Mouse (Mus musculus) intestine, postnatal 0 days (tissue): ENCODE measurements around the gene Mdm2. TPM values are rescaled to one million over a fixed set of nuclear protein-coding genes. Genes with fewer than 3 reads are reported as not detected.

Experiments used
- ATAC-seq: fragments of 200-750 bp; cut with Nextera tagmentation; 2 replicates; pipeline ENCODE4 v1.8.0; 2017; ENCODE audit warnings: mild to moderate bottlenecking, moderate TSS enrichment, moderate library complexity
- H3K27ac ChIP-seq: fragments of 300-500 bp; sonication (generic); 2 replicates; pipeline ENCODE4 v1.5.1; 2014; ENCODE audit warnings: mild to moderate bottlenecking, low read depth, low read length, moderate library complexity
- H3K27me3 ChIP-seq: fragments of 300-500 bp; sonication (generic); replicated peaks from 2 replicates; pipeline ENCODE4 v1.6.1; 2014; ENCODE audit warnings: low read length, mixed read lengths; ENCODE audit not compliant: control insufficient read depth, insufficient read depth
- H3K36me3 ChIP-seq: fragments of 300-500 bp; sonication (generic); 2 replicates; pipeline ENCODE4 v1.6.1; 2014; ENCODE audit warnings: mild to moderate bottlenecking, moderate library complexity; ENCODE audit not compliant: control insufficient read depth, insufficient read depth
- H3K4me1 ChIP-seq: fragments of 300-500 bp; sonication (generic); replicated peaks from 2 replicates; pipeline ENCODE4 v1.6.1; 2014; ENCODE audit warnings: antibody characterized with exemption, low read length, mixed read lengths; ENCODE audit not compliant: control insufficient read depth, insufficient read depth
- H3K4me2 ChIP-seq: fragments of 300-500 bp; sonication (generic); replicated peaks from 2 replicates; pipeline ENCODE4 v1.6.1; 2014; ENCODE audit warnings: low read depth, mild to moderate bottlenecking, moderate library complexity
- H3K4me3 ChIP-seq: fragments of 300-500 bp; sonication (generic); 2 replicates; pipeline ENCODE4 v1.5.1; 2014; ENCODE audit warnings: low read depth, low read length
- H3K9ac ChIP-seq: fragments of 300-500 bp; sonication (generic); 2 replicates; pipeline ENCODE4 v1.6.1; 2014; ENCODE audit warnings: mild to moderate bottlenecking, low read depth, low read length
- H3K9me3 ChIP-seq: fragments of 300-500 bp; sonication (generic); 2 replicates; pipeline ENCODE4 v1.6.1; 2016; ENCODE audit warnings: mixed run types; ENCODE audit not compliant: control insufficient read depth
- CTCF ChIP-seq: sonication (generic); IDR thresholded peaks from 2 replicates; pipeline ENCODE4 v1.5.1; 2016; ENCODE audit warnings: low read depth, mild to moderate bottlenecking, control low read depth, antibody characterized with exemption, moderate library complexity
- WGBS: fragments of 180-500 bp; shearing (Covaris S2); extraction: QIAGEN DNeasy Blood & Tissue Kit; methylation state at CpG from one replicate; pipeline ENCODE4 v1.1.7; 2014; 5-methylcytosine and 5-hydroxymethylcytosine counted together
- polyA plus RNA-seq: library from polyadenylated mRNA; unstranded; fragments of >200 nt; fragmentation: Nextera tagmentation; extraction: Ambion mirVana; gene quantifications from 2 replicates; pipeline ENCODE4 v1.2.1, GENCODE M21; 2015

Gene Mdm2
- polyA plus RNA-seq, 1 experiment from 2014 or later, result 16.5 TPM

GRCm38 (mm10) chr10:117729139-117729814, 18.7 kb upstream of the Mdm2 start:
- Histone ChIP-seq H3K4me1 (0 out of 2 replicates have a peak, but pooled peaks cover 5% of the 10 kb centered on the region), H3K9ac (no peak overlapping the region), H3K4me3 (no peak overlapping the region), H3K27ac (no peak overlapping the region), H3K27me3 (no peaks in the 10 kb centered on the region), H3K36me3 (no peaks in the 10 kb centered on the region), H3K9me3 (no peaks in the 10 kb centered on the region), H3K4me2 (no peak overlapping the region)
- TF ChIP-seq CTCF, result no peak
- WGBS, result 52% methylated on average over 11 of the region's 11 CpGs
- ATAC-seq, result no peak

DNA sequence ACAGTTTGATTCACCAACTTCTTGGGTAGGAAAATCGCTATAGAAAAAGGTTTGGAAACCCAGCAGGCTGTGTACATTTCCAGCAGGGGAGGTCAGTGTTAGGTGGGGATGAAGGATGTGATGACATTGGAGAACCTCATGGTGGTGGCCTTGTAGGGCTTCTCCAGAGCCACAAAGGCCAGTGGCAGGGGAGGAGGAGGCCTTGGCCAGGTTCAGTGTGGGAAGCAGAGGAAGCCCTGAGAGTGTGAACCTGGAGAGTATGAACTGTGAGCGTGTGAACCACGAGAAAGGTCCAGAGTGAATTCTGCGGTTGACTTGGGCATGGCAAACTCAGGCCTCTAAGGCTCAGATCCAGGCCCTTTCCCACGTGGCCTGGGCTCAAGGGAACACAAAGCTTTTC, 18.0 kb upstream of the Mdm2 start:
- Histone ChIP-seq H3K27ac (no peak overlapping the region), H3K27me3 (no peaks in the 10 kb centered on the region), H3K9ac (no peak overlapping the region), H3K9me3 (no peaks in the 10 kb centered on the region), H3K36me3 (no peaks in the 10 kb centered on the region), H3K4me1 (0 out of 2 replicates have a peak, but pooled peaks cover 5% of the 10 kb centered on the region), H3K4me3 (no peak overlapping the region), H3K4me2 (no peak overlapping the region)
- TF ChIP-seq CTCF, result no peak
- WGBS, result 83% methylated on average over 5 of the region's 5 CpGs
- ATAC-seq, result no peak

DNA sequence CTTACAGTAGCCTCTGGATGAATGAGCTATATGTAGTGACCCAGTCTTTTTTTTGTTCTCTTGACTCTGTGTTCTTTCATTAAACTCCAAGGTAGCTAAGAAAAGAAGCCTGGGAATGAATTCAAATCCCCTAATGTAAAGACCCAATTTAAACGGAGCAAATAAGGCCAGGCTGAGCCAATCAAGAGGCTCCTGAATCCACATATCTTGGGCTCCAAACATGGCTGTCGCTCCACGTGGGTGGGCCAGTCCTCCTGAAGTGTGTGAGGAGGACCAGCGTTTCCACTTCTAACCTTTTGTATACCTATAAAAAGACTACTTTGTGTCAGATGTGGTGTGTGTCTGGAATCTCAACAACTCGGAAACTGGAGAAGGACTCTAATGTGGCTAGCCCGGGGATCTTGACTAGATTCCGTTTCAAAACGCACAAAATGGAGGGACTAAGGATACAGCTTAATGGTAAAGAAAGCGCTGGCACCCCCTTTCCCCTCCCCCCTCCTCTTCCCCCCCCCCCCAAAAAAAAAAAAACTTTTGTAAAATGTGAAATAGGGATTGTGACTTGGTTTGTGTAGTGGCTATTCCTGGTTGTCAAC, 17.1 kb upstream of the Mdm2 start:
- 78% methylated on average over 9 of the region's 9 CpGs for WGBS
- no peaks in the 10 kb centered on the region for H3K27me3 ChIP-seq
- no peak for TF ChIP-seq CTCF
- H3K4me3 ChIP-seq, result no peak overlapping the region
- 0 out of 2 replicates have a peak, but pooled peaks cover 5% of the 10 kb centered on the region for H3K4me1 ChIP-seq
- H3K9me3 ChIP-seq, result no peaks in the 10 kb centered on the region
- no peaks in the 10 kb centered on the region for H3K36me3 ChIP-seq
- no peak overlapping the region for H3K27ac ChIP-seq
- no peak for ATAC-seq
- H3K9ac ChIP-seq, result no peak overlapping the region
- no peak overlapping the region for H3K4me2 ChIP-seq

DNA sequence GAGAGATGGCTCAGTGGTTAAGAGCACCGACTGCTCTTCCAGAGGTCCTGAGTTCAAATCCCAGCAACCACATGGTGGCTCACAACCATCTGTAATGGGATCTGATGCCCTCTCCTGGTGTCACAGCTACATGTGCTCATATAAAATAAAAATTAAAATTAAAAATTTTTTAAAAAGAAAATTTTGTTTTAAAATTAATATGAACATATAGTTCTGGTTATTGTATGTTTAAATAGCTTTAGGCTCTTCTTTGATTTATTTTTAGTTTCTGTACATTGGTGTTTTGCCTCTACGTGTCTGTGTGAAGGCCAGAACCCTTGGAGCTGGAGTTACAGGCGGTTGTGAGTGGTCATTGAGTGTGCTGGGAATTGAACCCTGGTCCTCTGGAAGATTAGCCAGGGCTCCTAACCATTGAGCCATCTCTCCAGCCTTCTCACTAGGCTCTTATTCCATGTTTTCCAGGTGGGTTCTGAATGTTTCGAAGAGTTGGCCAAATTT, 16.4 kb upstream of the Mdm2 start:
- H3K36me3 ChIP-seq, result no peaks in the 10 kb centered on the region
- H3K4me3 ChIP-seq, result no peak overlapping the region

DNA sequence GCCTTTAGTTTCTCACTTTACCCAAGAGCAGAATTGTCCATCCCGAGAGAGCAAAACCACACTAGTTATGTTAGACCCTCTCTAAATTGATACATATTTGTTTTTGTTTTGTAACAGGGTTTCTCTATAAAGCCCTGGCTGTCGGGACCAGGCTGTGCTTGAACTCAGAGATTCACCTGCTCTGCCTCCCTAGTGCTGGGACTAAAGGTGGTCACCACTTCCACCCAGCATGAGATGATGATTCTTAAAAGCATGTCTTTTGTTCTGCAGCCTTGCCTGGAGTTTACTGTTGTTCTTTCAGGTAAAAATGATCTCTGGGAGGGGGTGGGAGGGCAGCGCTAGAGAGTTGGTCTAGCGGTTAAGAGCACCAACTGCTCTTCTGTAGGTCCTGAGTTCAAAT, 15.8 kb upstream of the Mdm2 start:
- H3K9me3 ChIP-seq, result no peaks in the 10 kb centered on the region
- WGBS, result 92% methylated on average over 4 of the region's 4 CpGs
- H3K9ac ChIP-seq, result no peak overlapping the region
- H3K36me3 ChIP-seq, result no peaks in the 10 kb centered on the region
- ATAC-seq, result no peak
- no peak for TF ChIP-seq CTCF
- no peak overlapping the region for H3K4me3 ChIP-seq
- H3K27ac ChIP-seq, result no peak overlapping the region
- H3K4me2 ChIP-seq, result no peak overlapping the region
- H3K4me1 ChIP-seq, result 0 out of 2 replicates have a peak, but pooled peaks cover 2% of the 10 kb centered on the region
- H3K27me3 ChIP-seq, result no peaks in the 10 kb centered on the region

More for the DNA sequence above, 16.4 kb upstream of the Mdm2 start:
- Histone ChIP-seq H3K4me2 (no peak overlapping the region), H3K9me3 (no peaks in the 10 kb centered on the region), H3K4me1 (0 out of 2 replicates have a peak, but pooled peaks cover 5% of the 10 kb centered on the region), H3K27me3 (no peaks in the 10 kb centered on the region), H3K27ac (no peak overlapping the region), H3K9ac (no peak overlapping the region)
- 95% methylated on average over 4 of the region's 4 CpGs for WGBS
- ATAC-seq, result no peak
- no peak for TF ChIP-seq CTCF

GRCm38 (mm10) chr10:117725671-117726070, 15.1 kb upstream of the Mdm2 start:
- H3K36me3 ChIP-seq, result no peaks in the 10 kb centered on the region
- WGBS, result 67% methylated on average over 7 of the region's 7 CpGs
- ATAC-seq, result no peak

More at GRCm38 (mm10) chr10:117725671-117726070, 15.1 kb upstream of the Mdm2 start:
- no peak overlapping the region for H3K4me3 ChIP-seq
- H3K27me3 ChIP-seq, result no peaks in the 10 kb centered on the region
- H3K27ac ChIP-seq, result no peak overlapping the region
- H3K4me1 ChIP-seq, result no peaks in the 10 kb centered on the region
- no peak for TF ChIP-seq CTCF
- no peak overlapping the region for H3K9ac ChIP-seq
- no peak overlapping the region for H3K4me2 ChIP-seq
- no peaks in the 10 kb centered on the region for H3K9me3 ChIP-seq
